Mouse (Mus musculus) right cerebral cortex, postnatal 25 days (tissue): ENCODE measurements around the gene Aldh16a1.
A peak's percentile ranks its signal among the peaks of the same experiment; 100 is the strongest.
"Not testable (repeated sequence)": the region's sequence is repeated elsewhere in the genome, so short reads cannot be mapped to it uniquely, and the experiment has no call there.

Experiments used
- DNase-seq: peaks from one replicate; pipeline ENCODE4 v3.0.0; 2022

The Aldh16a1 gene

GRCm38 (mm10) chr7:45178550-45178949 lies 24.2 kb upstream of the Aldh16a1 start:
- DNase-seq, result no peak

- DNase-seq, result no peak
Measured at GRCm38 (mm10) chr7:45176356-45176755, 22.0 kb upstream of the Aldh16a1 start.

GRCm38 (mm10) chr7:45175929-45176328 lies 21.5 kb upstream of the Aldh16a1 start:
- no peak for DNase-seq

- DNase-seq, result no peak
Measured at GRCm38 (mm10) chr7:45175398-45175797, 21.0 kb upstream of the Aldh16a1 start.

GRCm38 (mm10) chr7:45174567-45175280 lies 20.3 kb upstream of the Aldh16a1 start:
- no peak for DNase-seq

- not testable (repeated sequence) for DNase-seq
Measured at GRCm38 (mm10) chr7:45173772-45174171, 19.4 kb upstream of the Aldh16a1 start.

GRCm38 (mm10) chr7:45172974-45173373 lies 18.6 kb upstream of the Aldh16a1 start:
- no peak for DNase-seq

GRCm38 (mm10) chr7:45169495-45169894 lies 15.1 kb upstream of the Aldh16a1 start:
- peak; percentile 66 for DNase-seq

- DNase-seq, result no peak
Measured at GRCm38 (mm10) chr7:45168656-45169055, 14.3 kb upstream of the Aldh16a1 start.

- peak; percentile 57 for DNase-seq
Measured at GRCm38 (mm10) chr7:45167761-45168445, 13.5 kb upstream of the Aldh16a1 start.

GRCm38 (mm10) chr7:45166950-45167401 lies 12.6 kb upstream of the Aldh16a1 start:
- DNase-seq, result peak; percentile 74

- DNase-seq, result no peak
Measured at GRCm38 (mm10) chr7:45165701-45166100, 11.3 kb upstream of the Aldh16a1 start.

- no peak for DNase-seq
Measured at GRCm38 (mm10) chr7:45164833-45165232, 10.4 kb upstream of the Aldh16a1 start.

- peak; percentile 73 for DNase-seq
Measured at GRCm38 (mm10) chr7:45163735-45164490, 9.5 kb upstream of the Aldh16a1 start, which contains the start of gene Slc17a7. Slc17a7 (plus strand) TSS chr7:45163949.

GRCm38 (mm10) chr7:45162996-45163615 lies 8.7 kb upstream of the Aldh16a1 start:
- DNase-seq, result no peak

- DNase-seq, result no peak
Measured at GRCm38 (mm10) chr7:45162551-45162950, 8.2 kb upstream of the Aldh16a1 start.

GRCm38 (mm10) chr7:45161612-45162473 lies 7.5 kb upstream of the Aldh16a1 start:
- DNase-seq, result peak; percentile 96

- DNase-seq, result no peak
Measured at GRCm38 (mm10) chr7:45160866-45161265, 6.5 kb upstream of the Aldh16a1 start.

GRCm38 (mm10) chr7:45160316-45160800 lies 6.0 kb upstream of the Aldh16a1 start:
- DNase-seq, result no peak

- no peak for DNase-seq
Measured at GRCm38 (mm10) chr7:45158991-45159390, 4.6 kb upstream of the Aldh16a1 start.

- DNase-seq, result peak; percentile 60
Measured at GRCm38 (mm10) chr7:45157459-45157858, 3.1 kb upstream of the Aldh16a1 start.

GRCm38 (mm10) chr7:45156206-45156605 lies 1.8 kb upstream of the Aldh16a1 start:
- no peak for DNase-seq
